Mouse (Mus musculus) hindbrain, embryonic 10.5 days (tissue): ENCODE data around the gene Dph1. TPM values are rescaled to one million over a fixed set of nuclear protein-coding genes. Genes with fewer than 3 reads are reported as not detected.
A peak's percentile ranks its signal among the peaks of the same experiment; 100 is the strongest.

Experiments used
- DNase-seq: peaks from one replicate; pipeline ENCODE4 v3.0.0-alpha.2; 2017; ENCODE audit warnings: low spot score
- H3K27ac ChIP-seq: fragments of 300-500 bp; sonication (generic); 2 replicates; pipeline ENCODE4 v1.5.1; 2016; ENCODE audit warnings: mild to moderate bottlenecking, moderate library complexity
- H3K27me3 ChIP-seq: fragments of 300-500 bp; sonication (generic); 2 replicates; pipeline ENCODE4 v1.6.1; 2016; ENCODE audit warnings: mild to moderate bottlenecking; ENCODE audit not compliant: poor library complexity, insufficient read depth, severe bottlenecking
- H3K36me3 ChIP-seq: fragments of 300-500 bp; sonication (generic); 2 replicates; pipeline ENCODE4 v1.6.1; 2016; ENCODE audit warnings: mild to moderate bottlenecking, moderate library complexity
- H3K4me1 ChIP-seq: fragments of 300-500 bp; sonication (generic); replicated peaks from 2 replicates; pipeline ENCODE4 v1.6.1; 2016; ENCODE audit warnings: mild to moderate bottlenecking
- H3K4me3 ChIP-seq: fragments of 300-500 bp; sonication (generic); 2 replicates; pipeline ENCODE4 v1.5.1; 2016; ENCODE audit warnings: mild to moderate bottlenecking, moderate library complexity
- H3K9me3 ChIP-seq: fragments of 300-500 bp; sonication (generic); 2 replicates; pipeline ENCODE4 v1.6.1; 2016; ENCODE audit warnings: mild to moderate bottlenecking, moderate library complexity
- WGBS: fragments of 180-500 bp; shearing (Covaris S2); methylation state at CpG from one replicate; pipeline ENCODE4 v1.1.7; 2016; 5-methylcytosine and 5-hydroxymethylcytosine counted together
- polyA plus RNA-seq: library from polyadenylated mRNA; unstranded; fragments of >200 nt; fragmentation: Nextera tagmentation; extraction: Ambion mirVana; gene quantifications from 2 replicates; pipeline ENCODE4 v1.2.1, GENCODE M21; 2016

Gene Dph1
- polyA plus RNA-seq, 1 experiment from 2014 or later = 23.2 TPM

- whole genome bisulfite sequencing = 16% methylated on average over 13 of the region's 13 CpGs
- H3K4me1 ChIP-seq = peaks cover 59% of the 10 kb centered on the region
These were observed 23.3 kb upstream of the Dph1 start for GRCm38 (mm10) chr11:75214081-75214950.

GRCm38 (mm10) chr11:75213372-75214080 lies 22.5 kb upstream of the Dph1 start:
- peaks cover 66% of the 10 kb centered on the region for H3K4me1 ChIP-seq
- H3K36me3 ChIP-seq = no peaks in the 10 kb centered on the region
- 1% methylated on average over 35 of the region's 35 CpGs for WGBS
- peaks cover 47% of the 10 kb centered on the region for H3K27me3 ChIP-seq
- peak overlapping the region; percentile 52 for H3K4me3 ChIP-seq
- peak; percentile 63 for DNase-seq
- no peaks in the 10 kb centered on the region for H3K9me3 ChIP-seq
- H3K27ac ChIP-seq = peak overlapping the region; percentile 81

More at GRCm38 (mm10) chr11:75214081-75214950, 23.3 kb upstream of the Dph1 start:
- Histone ChIP-seq H3K9me3 (no peaks in the 10 kb centered on the region), H3K4me3 (peak overlapping the region; percentile 52), H3K27ac (peak overlapping the region; percentile 81), H3K36me3 (no peaks in the 10 kb centered on the region), H3K27me3 (peaks cover 47% of the 10 kb centered on the region)
- DNase-seq = no peak

GRCm38 (mm10) chr11:75212876-75213275 lies 21.8 kb upstream of the Dph1 start:
- no peaks in the 10 kb centered on the region for H3K9me3 ChIP-seq
- peaks cover 72% of the 10 kb centered on the region for H3K4me1 ChIP-seq
- no peak overlapping the region for H3K4me3 ChIP-seq
- H3K27me3 ChIP-seq = peaks cover 47% of the 10 kb centered on the region
- WGBS = 43% methylated on average over 3 of the region's 3 CpGs
- no peaks in the 10 kb centered on the region for H3K36me3 ChIP-seq
- H3K27ac ChIP-seq = no peak overlapping the region; the same call in 1 of the 2 replicates
- DNase-seq = no peak

- Histone ChIP-seq H3K27ac (peak overlapping the region; percentile 73), H3K27me3 (peaks cover 47% of the 10 kb centered on the region), H3K9me3 (no peaks in the 10 kb centered on the region), H3K4me1 (peaks cover 72% of the 10 kb centered on the region), H3K4me3 (no peak overlapping the region), H3K36me3 (no peaks in the 10 kb centered on the region)
- DNase-seq = no peak
- WGBS = 49% methylated on average over 8 of the region's 8 CpGs
These were observed 21.1 kb upstream of the Dph1 start for GRCm38 (mm10) chr11:75212031-75212667.

- peaks cover 65% of the 10 kb centered on the region for H3K4me1 ChIP-seq
- H3K36me3 ChIP-seq = no peaks in the 10 kb centered on the region
- no peak for DNase-seq
- H3K9me3 ChIP-seq = no peaks in the 10 kb centered on the region
- H3K27ac ChIP-seq = peak overlapping the region; percentile 26; the same call in 1 of the 2 replicates
- H3K27me3 ChIP-seq = peaks cover 47% of the 10 kb centered on the region
- no peak overlapping the region for H3K4me3 ChIP-seq
- WGBS = 47% methylated on average over 6 of the region's 6 CpGs
These were observed 19.7 kb upstream of the Dph1 start for GRCm38 (mm10) chr11:75210755-75211154.

- Histone ChIP-seq H3K4me3 (no peak overlapping the region), H3K27ac (peak overlapping the region; percentile 50), H3K9me3 (no peaks in the 10 kb centered on the region), H3K36me3 (no peaks in the 10 kb centered on the region), H3K4me1 (peaks cover 60% of the 10 kb centered on the region), H3K27me3 (peaks cover 41% of the 10 kb centered on the region)
- no peak for DNase-seq
- 59% methylated on average over 4 of the region's 4 CpGs for WGBS
These were observed 19.1 kb upstream of the Dph1 start for GRCm38 (mm10) chr11:75210093-75210492.

- H3K9me3 ChIP-seq = no peaks in the 10 kb centered on the region
- 69% methylated on average over 4 of the region's 4 CpGs for WGBS
- H3K27me3 ChIP-seq = peaks cover 40% of the 10 kb centered on the region
- H3K27ac ChIP-seq = peak overlapping the region; percentile 50; the same call in 1 of the 2 replicates
- H3K4me3 ChIP-seq = no peak overlapping the region
- no peaks in the 10 kb centered on the region for H3K36me3 ChIP-seq
- peaks cover 61% of the 10 kb centered on the region for H3K4me1 ChIP-seq
- DNase-seq = no peak
These were observed 18.3 kb upstream of the Dph1 start for GRCm38 (mm10) chr11:75209363-75209762.

- no peak for DNase-seq
- 81% methylated on average over 4 of the region's 4 CpGs for WGBS
These were observed 15.3 kb upstream of the Dph1 start for GRCm38 (mm10) chr11:75206347-75206746.

GRCm38 (mm10) chr11:75204472-75204871 lies 13.4 kb upstream of the Dph1 start:
- peaks cover 40% of the 10 kb centered on the region for H3K27me3 ChIP-seq
- H3K4me3 ChIP-seq = no peak overlapping the region
- H3K27ac ChIP-seq = peak overlapping the region; percentile 45; the same call in 1 of the 2 replicates
- no peaks in the 10 kb centered on the region for H3K9me3 ChIP-seq
- peaks cover 60% of the 10 kb centered on the region for H3K4me1 ChIP-seq
- H3K36me3 ChIP-seq = no peaks in the 10 kb centered on the region
- WGBS = 43% methylated on average over 9 of the region's 9 CpGs
- no peak for DNase-seq

More at GRCm38 (mm10) chr11:75206347-75206746, 15.3 kb upstream of the Dph1 start:
- H3K9me3 ChIP-seq = no peaks in the 10 kb centered on the region
- no peak overlapping the region for H3K4me3 ChIP-seq
- H3K27ac ChIP-seq = no peak overlapping the region; the same call in 1 of the 2 replicates
- no peaks in the 10 kb centered on the region for H3K36me3 ChIP-seq
- peaks cover 28% of the 10 kb centered on the region for H3K27me3 ChIP-seq
- H3K4me1 ChIP-seq = peaks cover 63% of the 10 kb centered on the region

- peaks cover 45% of the 10 kb centered on the region for H3K27me3 ChIP-seq
- 88% methylated on average over 4 of the region's 4 CpGs for WGBS
- H3K4me1 ChIP-seq = peaks cover 56% of the 10 kb centered on the region
- H3K9me3 ChIP-seq = no peaks in the 10 kb centered on the region
- no peak overlapping the region for H3K4me3 ChIP-seq
- DNase-seq = no peak
- 0 out of 2 replicates have a peak overlapping the region, but pooled peaks have one; percentile 12 for H3K27ac ChIP-seq
- H3K36me3 ChIP-seq = no peaks in the 10 kb centered on the region
These were observed 12.9 kb upstream of the Dph1 start for GRCm38 (mm10) chr11:75203926-75204325.

- 0 out of 2 replicates have a peak overlapping the region, but pooled peaks have one; percentile 6 for H3K27ac ChIP-seq
- no peaks in the 10 kb centered on the region for H3K9me3 ChIP-seq
- H3K4me3 ChIP-seq = no peak overlapping the region
- no peaks in the 10 kb centered on the region for H3K36me3 ChIP-seq
- no peak for DNase-seq
- 56% methylated on average over 8 of the region's 8 CpGs for WGBS
- H3K27me3 ChIP-seq = peaks cover 67% of the 10 kb centered on the region
- peaks cover 65% of the 10 kb centered on the region for H3K4me1 ChIP-seq
These were observed 10.7 kb upstream of the Dph1 start for GRCm38 (mm10) chr11:75201721-75202120.

- WGBS = 90% methylated on average over 12 of the region's 12 CpGs
- no peak overlapping the region for H3K27ac ChIP-seq
- H3K4me1 ChIP-seq = peaks cover 69% of the 10 kb centered on the region
- no peak for DNase-seq
- H3K36me3 ChIP-seq = no peaks in the 10 kb centered on the region
- no peak overlapping the region for H3K4me3 ChIP-seq
- peaks cover 71% of the 10 kb centered on the region for H3K27me3 ChIP-seq
- no peaks in the 10 kb centered on the region for H3K9me3 ChIP-seq
These were observed 9.9 kb upstream of the Dph1 start for GRCm38 (mm10) chr11:75200935-75201334.
